In the genomic region with DNA sequence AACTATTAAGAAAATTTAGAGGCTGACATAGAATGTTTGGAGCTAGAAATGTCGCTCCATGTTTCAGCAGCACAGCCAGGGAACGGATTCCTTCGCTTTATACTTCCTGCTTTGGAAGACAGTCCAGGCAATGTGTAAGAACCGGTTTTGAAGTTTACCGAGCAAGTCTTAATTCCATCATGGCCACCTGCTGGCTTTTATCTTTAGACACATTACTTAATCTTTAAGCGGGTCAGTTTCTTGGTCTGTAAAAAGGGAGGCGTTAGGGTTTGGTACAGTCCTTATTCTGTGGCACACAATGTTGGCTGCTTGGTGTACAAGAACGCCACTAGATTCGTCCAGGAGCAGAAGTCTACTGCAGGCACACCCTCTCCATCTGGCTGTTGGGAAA, we compare ENCODE assay signal across 8 mouse cellular contexts. TPM values are rescaled to one million over a fixed set of nuclear protein-coding genes. Genes with fewer than 3 reads are reported as not detected.
A peak's percentile ranks its signal among the peaks of the same experiment; 100 is the strongest.
DNase-seq lines count a peak whose midpoint lies in the region; ATAC-seq lines count a peak whose summit lies in the region.

No protein-coding gene starts in this region.

- no peak for ATAC-seq in heart, embryonic 14.5 days (ENCODE audit: insufficient number of reproducible peaks, insufficient read depth, low FRiP score, low read depth)
- ATAC-seq in activated CD4-positive, CD25-positive, alpha-beta regulatory T cell, adult 4 months: peak; percentile 26

- peaks cover 2 to 13% of the 10 kb centered on the region in 2 experiments for H3K4me1 ChIP-seq in heart, embryonic 14.5 days (ENCODE audit: control insufficient read depth in 2 of 2, insufficient read depth in 2 of 2, low read length in 2 of 2)
- peaks cover 17% of the 10 kb centered on the region for H3K4me1 ChIP-seq in hindbrain, embryonic 10.5 days (replicated peaks)
- H3K4me1 ChIP-seq in midbrain, embryonic 10.5 days: peaks cover 22% of the 10 kb centered on the region

- H3K36me3 ChIP-seq in heart, embryonic 14.5 days (ENCODE audit: control insufficient read depth, insufficient read depth, low read length): peaks cover 3% of the 10 kb centered on the region; the same call in 1 of the 2 replicates
- H3K36me3 ChIP-seq in hindbrain, embryonic 10.5 days: 0 out of 2 replicates have a peak, but pooled peaks cover 5% of the 10 kb centered on the region
- H3K36me3 ChIP-seq in midbrain, embryonic 10.5 days: no peaks in the 10 kb centered on the region

- DNase-seq in heart, postnatal 4 days: no peak
- DNase-seq in hindbrain, embryonic 10.5 days (ENCODE audit: low spot score): no peak
- DNase-seq in midbrain, embryonic 10.5 days (ENCODE audit: low spot score): no peak
- no peak for DNase-seq in frontal cortex, postnatal 10 days (ENCODE audit: low spot score in 2 of 2)
- DNase-seq in thymus, postnatal 4 days: no peak
- no peak for DNase-seq in thymus, postnatal 36 days

- H3K27ac ChIP-seq in heart, embryonic 14.5 days (replicated peaks in 1 of 2; ENCODE audit: control insufficient read depth in 1 of 2, insufficient read depth in 1 of 2, low read depth in 2 of 2, low read length in 2 of 2): peak overlapping the region in 1 of 2 experiments; percentile 93; a peak in 1 of 4 replicates
- peak overlapping the region; percentile 99 for H3K27ac ChIP-seq in hindbrain, embryonic 10.5 days
- H3K27ac ChIP-seq in midbrain, embryonic 10.5 days (replicated peaks): peak overlapping the region; percentile 99

- H3K9ac ChIP-seq in heart, embryonic 14.5 days (ENCODE audit: low read length): peak overlapping the region; percentile 89

- peak overlapping the region; percentile 68 for H3K4me2 ChIP-seq in heart, embryonic 14.5 days (ENCODE audit: low read length)

- peak overlapping the region; percentile 28 to 77 for H3K4me3 ChIP-seq in heart, embryonic 14.5 days (ENCODE audit: control insufficient read depth in 1 of 2, insufficient read depth in 1 of 2, low read depth in 1 of 2, low read length in 2 of 2)
- peak overlapping the region; percentile 82 for H3K4me3 ChIP-seq in hindbrain, embryonic 10.5 days
- H3K4me3 ChIP-seq in midbrain, embryonic 10.5 days: peak overlapping the region; percentile 81

- 17% methylated on average over 9 of the region's 9 CpGs for WGBS in heart, embryonic 14.5 days
- 32% methylated on average over 9 of the region's 9 CpGs for WGBS in hindbrain, embryonic 10.5 days
- 26% methylated on average over 9 of the region's 9 CpGs for WGBS in midbrain, embryonic 10.5 days

- H3K9me3 ChIP-seq in heart, embryonic 14.5 days (ENCODE audit: control insufficient read depth, low read length): no peaks in the 10 kb centered on the region
- H3K9me3 ChIP-seq in hindbrain, embryonic 10.5 days: no peaks in the 10 kb centered on the region
- H3K9me3 ChIP-seq in midbrain, embryonic 10.5 days (replicated peaks): no peaks in the 10 kb centered on the region

- H3K27me3 ChIP-seq in heart, embryonic 14.5 days (ENCODE audit: control insufficient read depth, insufficient read depth, low read length): no peaks in the 10 kb centered on the region
- H3K27me3 ChIP-seq in hindbrain, embryonic 10.5 days (ENCODE audit: insufficient read depth, poor library complexity, severe bottlenecking): no peaks in the 10 kb centered on the region
- H3K27me3 ChIP-seq in midbrain, embryonic 10.5 days (ENCODE audit: low read depth, poor library complexity, severe bottlenecking): no peaks in the 10 kb centered on the region

RNA-seq across cellular contexts. Expression of a gene that starts 0.3 kb away (rescaled TPM):
- polyA plus RNA-seq in heart, embryonic 14.5 days (2014; fragmentation: Nextera tagmentation; extraction: Ambion mirVana): 21.3 and 21.9 TPM in 2 replicates
- 10 to 100 TPM; 18.2 to 18.5 TPM for total RNA-seq in heart, postnatal 4 days (2021)
- 1 to 10 TPM; 3.7 to 4.1 TPM for polyA plus RNA-seq in activated CD4-positive, CD25-positive, alpha-beta regulatory T cell, adult 4 months (2017; shearing (Covaris generic))
- 17.2 and 18.3 TPM in 2 replicates for polyA plus RNA-seq in hindbrain, embryonic 10.5 days (2016; fragmentation: Nextera tagmentation; extraction: Ambion mirVana)
- polyA plus RNA-seq in midbrain, embryonic 10.5 days (2016; fragmentation: Nextera tagmentation; extraction: Ambion mirVana): 17.8 and 18.0 TPM in 2 replicates
